Mouse (Mus musculus) liver, embryonic 15.5 days (tissue): ENCODE data around the gene Syt8. TPM values are rescaled to one million over a fixed set of nuclear protein-coding genes. Genes with fewer than 3 reads are reported as not detected.

Source experiments
- ATAC-seq: fragments of 200-750 bp; cut with Nextera tagmentation; 2 replicates; pipeline ENCODE4 v1.8.0; 2017; ENCODE audit warnings: moderate number of reproducible peaks, mild to moderate bottlenecking, moderate library complexity; ENCODE audit not compliant: insufficient read depth
- H3K27ac ChIP-seq: fragments of 300-500 bp; sonication (generic); replicated peaks from 2 replicates; pipeline ENCODE4 v1.5.1; 2015; ENCODE audit warnings: mild to moderate bottlenecking, inconsistent platforms
- H3K27me3 ChIP-seq: fragments of 300-500 bp; sonication (generic); 2 replicates; pipeline ENCODE4 v1.6.1; 2015; ENCODE audit warnings: mild to moderate bottlenecking, inconsistent platforms
- H3K36me3 ChIP-seq: fragments of 300-500 bp; sonication (generic); replicated peaks from 2 replicates; pipeline ENCODE4 v1.6.1; 2015; ENCODE audit warnings: moderate library complexity, mild to moderate bottlenecking, inconsistent platforms
- H3K4me1 ChIP-seq: fragments of 300-500 bp; sonication (generic); replicated peaks from 2 replicates; pipeline ENCODE4 v1.6.1; 2015; ENCODE audit warnings: inconsistent platforms
- H3K4me2 ChIP-seq: fragments of 300-500 bp; sonication (generic); 2 replicates; pipeline ENCODE4 v1.6.1; 2015; ENCODE audit warnings: moderate library complexity, mild to moderate bottlenecking, inconsistent platforms
- H3K4me3 ChIP-seq: fragments of 300-500 bp; sonication (generic); replicated peaks from 2 replicates; pipeline ENCODE4 v1.5.1; 2015; ENCODE audit warnings: mild to moderate bottlenecking, inconsistent platforms
- H3K9ac ChIP-seq: fragments of 300-500 bp; sonication (generic); 2 replicates; pipeline ENCODE4 v1.6.1; 2015; ENCODE audit warnings: moderate library complexity, mild to moderate bottlenecking, inconsistent platforms
- H3K9me3 ChIP-seq: fragments of 300-500 bp; sonication (generic); replicated peaks from 2 replicates; pipeline ENCODE4 v1.6.1; 2016; ENCODE audit warnings: inconsistent platforms
- WGBS: fragments of 180-500 bp; shearing (Covaris S2); methylation state at CpG from one replicate; pipeline ENCODE4 v1.1.7; 2015; ENCODE audit warnings: mixed read lengths; ENCODE audit not compliant: insufficient replicate concordance; 5-methylcytosine and 5-hydroxymethylcytosine counted together
- polyA plus RNA-seq: library from polyadenylated mRNA; unstranded; fragments of >200 nt; fragmentation: Nextera tagmentation; extraction: Ambion mirVana; gene quantifications from 2 replicates; pipeline ENCODE4 v1.2.1, GENCODE M21; 2015

The Syt8 gene
- polyA plus RNA-seq, 1 experiment from 2014 or later, result 0.13 TPM

DNA sequence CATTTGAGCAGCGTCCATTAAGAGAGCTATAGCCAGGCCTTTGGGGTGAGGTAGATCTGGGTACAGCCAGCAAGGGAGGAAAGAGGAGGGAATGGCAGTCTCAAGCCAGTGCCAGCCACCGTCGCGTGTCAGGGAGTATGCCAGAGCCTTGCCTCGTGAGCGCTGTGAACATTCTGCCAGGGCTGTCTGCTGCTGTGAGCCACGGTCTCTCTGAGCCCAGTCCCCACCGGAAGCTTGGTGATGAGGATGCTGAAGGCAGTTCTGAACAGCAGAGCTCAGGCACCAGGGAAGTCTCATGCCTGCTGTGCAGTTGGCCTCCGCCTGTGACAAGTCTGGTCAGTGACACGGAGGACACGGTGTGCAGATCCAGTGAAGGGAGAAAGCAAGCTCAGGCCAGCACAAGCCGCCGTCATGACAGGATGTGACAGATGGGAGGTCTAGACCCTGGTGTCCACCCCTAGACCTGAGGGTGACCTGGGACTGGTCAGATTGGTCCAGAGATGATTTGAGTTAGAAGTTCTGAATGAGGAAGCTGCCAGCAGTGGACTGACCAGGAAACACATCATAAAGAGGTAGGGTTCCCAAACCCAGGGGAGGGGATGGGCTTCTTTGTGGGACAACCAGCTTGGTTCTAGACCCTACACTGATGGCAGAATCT, 42.3 kb downstream of the Syt8 start:
- H3K4me3 ChIP-seq, result no peak overlapping the region
- H3K27ac ChIP-seq, result no peak overlapping the region
- WGBS, result 69% methylated on average over 13 of the region's 13 CpGs

DNA sequence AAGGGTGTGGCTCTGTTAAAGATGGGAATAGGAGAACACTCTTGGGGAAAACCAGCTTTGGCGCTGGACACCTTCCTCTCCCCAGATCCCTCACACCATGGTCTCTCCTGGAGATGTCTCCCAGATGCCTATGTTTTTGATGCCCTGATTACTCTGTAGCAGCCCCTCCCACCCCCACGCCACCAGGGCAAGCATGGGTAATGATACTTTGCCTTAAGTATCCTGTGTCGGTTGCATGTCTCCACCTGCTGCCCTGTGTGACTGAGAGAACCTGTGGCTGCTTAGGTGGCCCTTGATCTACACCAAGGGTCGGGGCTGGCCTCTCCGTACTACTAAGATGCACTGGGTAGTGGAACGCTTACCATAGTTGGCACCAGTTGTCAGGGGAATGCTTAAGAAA, 43.4 kb downstream of the Syt8 start:
- Histone ChIP-seq H3K27ac (no peak overlapping the region), H3K9ac (no peak overlapping the region), H3K36me3 (no peaks in the 10 kb centered on the region), H3K9me3 (no peaks in the 10 kb centered on the region), H3K4me3 (no peak overlapping the region), H3K4me1 (peaks cover 17% of the 10 kb centered on the region), H3K4me2 (no peak overlapping the region), H3K27me3 (0 out of 2 replicates have a peak, but pooled peaks cover 5% of the 10 kb centered on the region)
- no peak for ATAC-seq
- 68% methylated on average over 6 of the region's 6 CpGs for WGBS

More for the DNA sequence above, 42.3 kb downstream of the Syt8 start:
- no peaks in the 10 kb centered on the region for H3K9me3 ChIP-seq
- H3K4me2 ChIP-seq, result no peak overlapping the region
- H3K9ac ChIP-seq, result no peak overlapping the region; the same call in 1 of the 2 replicates
- ATAC-seq, result no peak
- no peaks in the 10 kb centered on the region for H3K27me3 ChIP-seq
- no peaks in the 10 kb centered on the region for H3K36me3 ChIP-seq
- peaks cover 13% of the 10 kb centered on the region for H3K4me1 ChIP-seq

DNA sequence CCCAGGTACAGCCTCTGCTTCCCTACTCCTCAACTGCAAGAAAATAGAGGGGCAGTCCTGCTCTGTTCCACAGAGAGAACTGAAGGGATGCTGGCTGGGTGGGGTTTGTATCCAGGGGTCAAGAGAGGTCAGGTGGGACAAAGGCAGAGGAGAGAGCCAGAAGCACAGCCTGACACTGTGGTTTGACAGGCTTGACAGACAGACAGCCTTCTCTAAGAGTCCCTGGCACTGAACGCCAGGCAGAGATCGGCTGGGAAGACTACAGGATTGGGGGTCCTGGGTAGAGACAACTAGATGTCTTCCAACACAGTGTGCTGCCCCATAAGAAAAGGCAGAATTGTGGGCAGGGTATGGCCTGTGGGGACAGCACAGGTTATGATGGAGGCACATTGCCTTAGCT, 43.9 kb downstream of the Syt8 start:
- Histone ChIP-seq H3K4me1 (peaks cover 17% of the 10 kb centered on the region), H3K9me3 (no peaks in the 10 kb centered on the region), H3K27ac (no peak overlapping the region), H3K36me3 (no peaks in the 10 kb centered on the region), H3K27me3 (0 out of 2 replicates have a peak, but pooled peaks cover 5% of the 10 kb centered on the region), H3K4me2 (no peak overlapping the region), H3K9ac (no peak overlapping the region), H3K4me3 (no peak overlapping the region)
- 54% methylated on average over 2 of the region's 2 CpGs for WGBS
- ATAC-seq, result no peak

DNA sequence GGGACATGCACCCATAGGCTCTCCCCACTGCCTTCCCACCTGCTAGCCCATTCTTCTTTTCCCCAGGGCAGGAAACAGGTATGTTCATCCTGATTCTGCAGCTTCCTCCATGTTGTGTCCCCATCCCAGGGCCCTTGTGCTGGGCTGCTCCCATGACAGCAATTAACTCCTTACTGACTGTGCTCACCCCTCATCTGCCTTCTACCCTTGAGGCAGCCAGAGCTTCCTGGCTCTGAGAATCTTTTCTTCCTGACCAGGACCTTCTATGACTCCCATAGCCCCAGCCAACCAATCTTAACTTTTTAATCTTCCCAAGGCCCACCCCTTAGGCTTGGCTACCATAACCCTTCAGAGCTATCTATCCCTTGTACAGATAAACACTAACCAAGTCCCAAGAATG, 44.7 kb downstream of the Syt8 start:
- H3K36me3 ChIP-seq, result no peaks in the 10 kb centered on the region
- no peak overlapping the region for H3K4me3 ChIP-seq
- ATAC-seq, result no peak
- no peak overlapping the region for H3K27ac ChIP-seq
- no peaks in the 10 kb centered on the region for H3K9me3 ChIP-seq
- 0 out of 2 replicates have a peak, but pooled peaks cover 5% of the 10 kb centered on the region for H3K27me3 ChIP-seq
- H3K9ac ChIP-seq, result no peak overlapping the region
- H3K4me2 ChIP-seq, result no peak overlapping the region
- peaks cover 17% of the 10 kb centered on the region for H3K4me1 ChIP-seq

DNA sequence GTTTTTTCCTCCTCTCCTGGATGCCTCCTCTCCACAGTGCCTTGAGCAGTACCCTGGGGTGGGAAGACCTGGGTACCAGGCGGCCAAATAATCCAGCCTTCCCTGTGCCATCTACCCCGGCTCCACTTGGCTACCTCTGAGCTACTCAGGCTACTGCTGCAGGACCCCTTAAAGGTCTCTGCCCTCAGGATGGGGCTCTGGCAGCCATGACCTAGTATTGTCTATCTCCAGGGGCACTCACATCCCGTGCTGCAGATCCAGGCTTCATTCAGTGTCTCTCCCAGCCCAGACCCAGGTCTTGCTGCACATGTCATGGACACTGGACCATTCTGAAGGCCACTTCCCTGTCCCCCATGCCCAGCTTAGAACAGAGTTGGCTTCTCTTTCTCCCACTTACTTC, 45.2 kb downstream of the Syt8 start:
- H3K9me3 ChIP-seq, result no peaks in the 10 kb centered on the region
- no peaks in the 10 kb centered on the region for H3K36me3 ChIP-seq
- peaks cover 17% of the 10 kb centered on the region for H3K4me1 ChIP-seq
- WGBS, result 57% methylated on average over 3 of the region's 3 CpGs
- ATAC-seq, result no peak
- no peak overlapping the region for H3K9ac ChIP-seq
- no peak overlapping the region for H3K4me2 ChIP-seq
- H3K27me3 ChIP-seq, result 0 out of 2 replicates have a peak, but pooled peaks cover 5% of the 10 kb centered on the region
- no peak overlapping the region for H3K27ac ChIP-seq
- no peak overlapping the region for H3K4me3 ChIP-seq

DNA sequence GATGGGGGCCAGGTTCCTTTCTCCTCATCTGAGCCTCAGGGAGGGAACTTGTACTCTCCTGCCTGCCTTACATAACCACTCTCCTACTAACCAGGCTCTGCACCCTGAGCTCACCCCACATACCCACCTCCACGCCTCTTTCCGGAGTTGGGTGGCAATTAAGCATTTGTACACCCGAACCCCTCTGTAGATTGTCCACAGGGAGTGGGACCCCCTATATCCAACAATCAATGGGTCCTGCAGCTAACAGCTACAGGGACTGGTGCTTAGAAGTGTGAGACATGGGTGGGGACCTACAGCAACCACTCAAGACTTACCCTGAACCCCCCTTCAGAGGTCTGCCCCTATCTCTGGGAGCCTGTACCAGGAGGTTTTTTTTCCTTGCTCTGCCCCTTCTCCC, 46.0 kb downstream of the Syt8 start:
- Histone ChIP-seq H3K9ac (no peak overlapping the region), H3K27me3 (0 out of 2 replicates have a peak, but pooled peaks cover 5% of the 10 kb centered on the region), H3K27ac (no peak overlapping the region), H3K4me2 (no peak overlapping the region), H3K9me3 (no peaks in the 10 kb centered on the region), H3K4me1 (peaks cover 17% of the 10 kb centered on the region), H3K36me3 (no peaks in the 10 kb centered on the region), H3K4me3 (no peak overlapping the region)
- ATAC-seq, result no peak
- 61% methylated on average over 3 of the region's 3 CpGs for WGBS

DNA sequence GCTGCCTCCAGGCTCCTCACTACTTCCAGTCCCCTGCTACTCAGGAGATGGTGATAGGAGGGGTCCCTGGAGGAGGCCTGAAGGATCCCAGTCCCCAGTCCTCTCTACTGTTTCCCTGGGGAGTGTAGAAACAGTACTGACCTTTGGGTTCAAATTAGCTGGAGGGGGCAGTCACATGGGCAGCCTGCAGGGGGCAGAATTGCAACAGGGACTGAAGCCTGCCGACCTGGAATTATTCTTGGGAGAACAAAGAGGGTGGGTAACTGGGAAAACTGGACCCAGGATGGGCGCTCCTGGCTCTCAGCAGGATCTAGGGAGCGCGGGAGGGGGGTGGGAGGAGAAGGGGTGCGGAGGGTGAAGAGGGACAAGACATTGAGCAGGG, 46.5 kb downstream of the Syt8 start:
- H3K4me3 ChIP-seq, result 0 out of 2 replicates have a peak overlapping the region, but pooled peaks have one; percentile 5
- H3K36me3 ChIP-seq, result no peaks in the 10 kb centered on the region
- no peak overlapping the region for H3K9ac ChIP-seq
- ATAC-seq, result no peak
- 0 out of 2 replicates have a peak overlapping the region, but pooled peaks have one; percentile 33 for H3K27ac ChIP-seq
- H3K4me2 ChIP-seq, result peak overlapping the region; percentile 46
- H3K9me3 ChIP-seq, result no peaks in the 10 kb centered on the region
- WGBS, result 7% methylated on average over 5 of the region's 5 CpGs
- peaks cover 17% of the 10 kb centered on the region for H3K4me1 ChIP-seq
- H3K27me3 ChIP-seq, result 0 out of 2 replicates have a peak, but pooled peaks cover 5% of the 10 kb centered on the region

DNA sequence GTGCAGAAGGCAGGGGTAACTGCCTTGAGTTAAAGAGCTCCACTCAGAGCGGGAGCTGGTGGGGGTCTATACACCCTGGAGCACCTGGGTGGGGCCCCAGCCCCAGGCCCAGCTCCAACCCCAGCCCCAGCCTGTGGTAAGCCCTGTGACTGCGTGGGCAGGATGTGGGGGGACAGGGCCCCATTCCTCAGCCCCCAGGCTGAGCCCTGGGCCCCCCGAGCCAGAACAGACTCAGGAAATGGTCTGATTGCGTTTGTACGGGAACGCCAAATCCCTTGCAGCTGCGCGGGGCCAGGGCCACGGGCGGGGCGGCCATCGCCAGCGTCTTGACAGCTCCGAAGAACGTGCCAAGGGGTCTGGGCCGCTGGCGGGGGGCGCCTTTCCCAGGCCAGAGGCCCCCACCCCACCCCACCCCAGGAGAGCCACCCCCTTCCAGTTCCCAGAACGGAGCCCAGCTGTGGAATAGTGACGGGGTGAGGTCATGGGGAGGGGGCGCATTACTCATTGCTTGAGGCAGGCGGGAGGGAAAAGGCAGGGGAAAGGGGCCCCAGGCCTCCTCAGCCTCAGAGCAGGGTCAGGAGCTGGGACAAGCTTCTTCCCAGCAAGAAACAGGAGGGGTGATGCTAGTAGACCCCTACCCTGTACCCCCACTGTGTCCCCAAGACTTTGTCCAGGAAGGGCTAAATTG, 47.1 kb downstream of the Syt8 start:
- 0 out of 2 replicates have a peak overlapping the region, but pooled peaks have one; percentile 5 for H3K4me3 ChIP-seq
- peak overlapping the region; percentile 33; the same call in 1 of the 2 replicates for H3K27ac ChIP-seq
- H3K9ac ChIP-seq, result no peak overlapping the region
- peak; percentile 19; the same call in 1 of the 2 replicates for ATAC-seq
- no peaks in the 10 kb centered on the region for H3K9me3 ChIP-seq
- WGBS, result 9% methylated on average over 21 of the region's 22 CpGs
- 0 out of 2 replicates have a peak, but pooled peaks cover 5% of the 10 kb centered on the region for H3K27me3 ChIP-seq
- no peaks in the 10 kb centered on the region for H3K36me3 ChIP-seq
- H3K4me1 ChIP-seq, result peaks cover 17% of the 10 kb centered on the region
- peak overlapping the region; percentile 46 for H3K4me2 ChIP-seq

DNA sequence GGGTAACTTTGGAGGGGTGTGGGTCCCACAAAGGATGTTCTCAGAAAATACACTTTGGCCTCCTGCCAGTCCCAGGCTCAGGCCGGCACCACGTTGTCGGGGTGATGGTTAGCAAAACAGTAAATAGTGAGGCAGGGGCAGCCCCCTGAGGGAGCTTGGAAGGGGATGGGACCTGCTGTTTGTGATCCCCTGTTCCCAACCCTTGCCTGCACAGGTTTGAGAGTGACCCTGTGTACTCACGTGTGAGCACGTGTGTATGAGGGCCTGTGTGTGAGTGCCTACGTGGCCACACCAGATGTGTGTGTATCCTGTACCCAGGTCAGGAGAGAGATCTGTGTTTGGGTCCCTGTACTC, 47.6 kb downstream of the Syt8 start:
- 49% methylated on average over 6 of the region's 6 CpGs for WGBS
- H3K4me1 ChIP-seq, result peaks cover 17% of the 10 kb centered on the region
- ATAC-seq, result no peak
- H3K9me3 ChIP-seq, result no peaks in the 10 kb centered on the region
- no peak overlapping the region for H3K4me2 ChIP-seq
- H3K27me3 ChIP-seq, result 0 out of 2 replicates have a peak, but pooled peaks cover 5% of the 10 kb centered on the region
- no peaks in the 10 kb centered on the region for H3K36me3 ChIP-seq
- H3K9ac ChIP-seq, result no peak overlapping the region
- no peak overlapping the region; the same call in 1 of the 2 replicates for H3K27ac ChIP-seq
- H3K4me3 ChIP-seq, result no peak overlapping the region

DNA sequence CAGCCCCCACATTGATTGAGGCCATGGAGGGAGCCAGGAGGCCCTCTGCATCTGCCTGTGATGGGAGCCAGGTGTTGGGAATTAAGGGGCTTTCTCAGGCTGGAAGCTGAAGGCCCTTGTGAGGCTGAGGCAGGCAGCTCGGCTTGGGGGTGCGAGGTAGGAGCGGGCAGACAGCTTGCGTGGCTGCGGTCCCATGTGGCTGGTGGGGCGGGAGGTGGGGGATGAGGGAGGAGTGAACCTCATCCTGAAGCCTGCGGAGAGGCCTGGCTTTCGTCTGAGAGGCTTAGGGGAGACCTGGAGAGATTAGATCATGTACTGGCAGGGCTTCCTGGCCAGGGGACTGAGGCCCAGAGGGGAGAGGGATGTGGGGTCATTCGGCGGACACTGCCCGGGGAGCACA, 48.5 kb downstream of the Syt8 start:
- ATAC-seq, result no peak
- no peak overlapping the region for H3K27ac ChIP-seq

DNA sequence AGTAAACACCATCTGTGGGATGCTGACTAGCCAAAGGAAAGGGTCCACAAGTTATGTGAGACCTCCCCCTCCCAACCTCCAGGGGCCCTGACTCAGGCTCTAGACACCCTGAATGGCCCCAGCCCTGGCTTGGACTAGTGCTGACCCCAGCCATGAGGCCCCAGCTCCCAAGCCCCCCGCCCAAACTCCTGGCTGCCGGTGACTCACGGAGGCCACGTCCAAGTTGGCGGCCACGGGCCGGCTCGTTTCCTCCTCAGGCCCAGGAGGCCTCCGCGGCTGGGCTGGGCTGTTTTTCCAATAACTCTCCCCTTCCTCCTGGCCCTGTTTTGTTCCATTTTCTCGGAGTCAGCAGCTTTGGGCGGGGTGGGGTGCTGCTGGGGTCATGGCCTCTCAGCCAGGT, 50.1 kb downstream of the Syt8 start:
- 0 out of 2 replicates have a peak, but pooled peaks cover 5% of the 10 kb centered on the region for H3K27me3 ChIP-seq
- H3K9me3 ChIP-seq, result no peaks in the 10 kb centered on the region
- no peak overlapping the region for H3K9ac ChIP-seq
- no peaks in the 10 kb centered on the region for H3K36me3 ChIP-seq
- no peak overlapping the region for H3K4me2 ChIP-seq
- H3K4me1 ChIP-seq, result peaks cover 17% of the 10 kb centered on the region
- H3K4me3 ChIP-seq, result no peak overlapping the region
- 45% methylated on average over 12 of the region's 12 CpGs for WGBS
- ATAC-seq, result no peak
- H3K27ac ChIP-seq, result no peak overlapping the region

More for the DNA sequence above, 48.5 kb downstream of the Syt8 start:
- Histone ChIP-seq H3K9me3 (no peaks in the 10 kb centered on the region), H3K4me1 (peaks cover 17% of the 10 kb centered on the region), H3K36me3 (no peaks in the 10 kb centered on the region), H3K4me3 (no peak overlapping the region), H3K9ac (no peak overlapping the region), H3K4me2 (no peak overlapping the region), H3K27me3 (0 out of 2 replicates have a peak, but pooled peaks cover 5% of the 10 kb centered on the region)
- WGBS, result 57% methylated on average over 11 of the region's 11 CpGs
